In the genomic region with DNA sequence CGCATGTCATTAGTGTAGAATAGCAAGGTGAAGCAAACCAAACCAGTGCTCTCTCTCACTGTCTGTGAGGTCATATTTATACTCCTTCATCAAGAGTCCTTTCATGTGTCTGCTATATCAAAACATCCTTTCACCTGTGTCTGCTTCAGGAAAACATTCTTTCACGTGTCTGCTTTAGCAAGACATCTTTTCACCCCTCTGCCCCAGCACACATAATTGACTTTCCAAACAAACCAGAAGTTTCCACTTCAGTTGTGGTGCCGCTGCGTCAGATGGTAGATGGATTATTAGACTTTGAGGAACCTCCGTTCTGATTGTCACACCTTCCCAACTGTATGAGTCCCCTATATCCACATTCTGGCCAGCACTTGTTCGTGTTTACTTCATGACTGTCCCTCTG, we compare ENCODE assay signal across 16 mouse cellular contexts.
"Had no signal": no experiment of that assay in that cellular context is flagged by ENCODE, and none has a peak within 500 bp of the region (broad histone marks: within the 10 kb centered on the region; RNA-seq: fewer than 3 reads in every experiment).

No protein-coding gene starts in this region.

- DNase-seq: heart, postnatal 10 days; heart, postnatal 14 days; heart, postnatal 36 days; heart, postnatal 4 days; kidney, adult 11 months; kidney, adult 18-20 months; kidney, adult 2 months; kidney, adult 8-10 months; kidney, adult 9 months; kidney, postnatal 10 days; kidney, postnatal 14 days; kidney, postnatal 25 days; kidney, postnatal 36 days; kidney, postnatal 4 days; layer of hippocampus, adult 9-11 months; layer of hippocampus, postnatal 36 days had no signal
